Mouse (Mus musculus): ENCODE data around the gene Rtn2. TPM values are rescaled to one million over a fixed set of nuclear protein-coding genes. Genes with fewer than 3 reads are reported as not detected.
A peak's percentile ranks its signal among the peaks of the same experiment; 100 is the strongest.

Rtn2 gene
- polyA plus RNA-seq, 1 experiment from 2014 or later, result 10.6 TPM

DNA sequence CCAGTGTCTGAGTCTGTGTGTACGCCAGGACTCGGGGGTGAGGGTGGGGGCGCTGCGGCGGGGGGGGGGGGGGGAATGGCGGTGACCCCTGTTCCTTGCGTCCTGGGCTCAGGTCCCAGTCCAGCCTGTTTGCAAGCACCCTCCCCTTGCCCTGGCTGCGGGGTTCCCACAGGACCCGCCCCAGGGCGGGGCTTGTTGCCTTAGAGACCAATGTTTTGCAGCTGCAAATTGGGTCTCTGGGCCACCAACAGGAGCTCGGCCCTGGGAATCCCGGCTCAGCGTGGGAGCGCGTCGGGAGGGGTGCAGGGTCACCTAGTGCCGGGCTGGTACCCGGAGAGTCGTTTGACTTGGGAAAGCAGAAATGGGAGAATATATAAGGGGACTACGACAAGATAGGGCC is 43.9 kb downstream of the Rtn2 start:
- Histone ChIP-seq H3K27ac (peak overlapping the region; percentile 82), H3K9ac (no peak overlapping the region), H3K4me1 (peaks cover 19% of the 10 kb centered on the region), H3K9me3 (no peaks in the 10 kb centered on the region), H3K4me3 (replicated peaks) (peak overlapping the region; percentile 41), H3K27me3 (replicated peaks) (no peaks in the 10 kb centered on the region), H3K36me3 (no peaks in the 10 kb centered on the region), H3K4me2 (peak overlapping the region; percentile 70)
- peak; percentile 73 for ATAC-seq (ENCODE audit: insufficient read depth, low FRiP score, low read depth)
- WGBS, result under 1% methylated on average over 18 of the region's 20 CpGs

DNA sequence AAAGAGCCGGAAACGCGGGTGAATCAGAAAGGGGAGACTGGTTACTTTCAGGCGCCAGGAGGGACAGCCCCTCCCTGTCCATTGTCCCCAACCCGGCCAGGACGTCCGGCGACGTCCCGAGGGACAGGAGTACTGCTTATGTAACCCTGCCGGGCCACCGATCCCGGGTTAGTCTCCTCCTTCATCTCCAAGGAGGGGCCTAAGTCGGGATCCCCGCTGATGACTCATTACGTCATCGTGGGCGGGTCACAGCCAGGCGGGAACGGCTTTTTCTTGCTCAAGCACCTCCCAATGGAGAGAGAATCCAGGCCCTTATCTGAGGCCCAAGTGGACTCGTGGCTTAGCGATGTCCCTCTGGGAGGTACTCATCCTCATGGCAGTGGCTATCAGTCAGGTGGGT is 44.7 kb downstream of the Rtn2 start:
- Histone ChIP-seq H3K9me3 (no peaks in the 10 kb centered on the region), H3K4me1 (peaks cover 19% of the 10 kb centered on the region), H3K4me3 (replicated peaks) (peak overlapping the region; percentile 41), H3K27me3 (replicated peaks) (no peaks in the 10 kb centered on the region), H3K36me3 (no peaks in the 10 kb centered on the region), H3K4me2 (peak overlapping the region; percentile 70), H3K27ac (peak overlapping the region; percentile 82), H3K9ac (0 out of 2 replicates have a peak overlapping the region, but pooled peaks have one; percentile 25)
- peak; percentile 67 for ATAC-seq (ENCODE audit: insufficient read depth, low FRiP score, low read depth)
- WGBS, result under 1% methylated on average over 22 of the region's 22 CpGs

DNA sequence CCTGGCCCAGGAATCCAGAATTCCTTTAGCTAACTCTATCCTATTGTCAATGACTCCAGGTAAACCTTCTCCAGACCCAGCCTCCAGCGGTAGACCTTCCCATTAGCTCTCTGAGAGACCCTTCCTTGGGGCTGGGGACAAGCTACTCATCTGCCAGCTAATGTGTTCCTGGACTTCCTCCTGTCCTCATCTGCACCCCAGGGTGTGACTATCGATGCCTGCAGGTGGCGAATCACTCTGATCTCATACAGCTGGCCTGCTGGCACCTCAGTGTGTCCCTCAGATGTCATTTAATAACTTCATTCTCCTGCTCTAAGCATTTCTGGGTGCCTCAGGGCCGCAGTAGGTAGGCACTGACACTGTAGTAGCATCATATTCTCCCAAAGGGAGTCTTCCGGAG is 45.4 kb downstream of the Rtn2 start:
- WGBS, result 72% methylated on average over 5 of the region's 5 CpGs
- Histone ChIP-seq H3K4me2 (0 out of 2 replicates have a peak overlapping the region, but pooled peaks have one; percentile 70), H3K9me3 (no peaks in the 10 kb centered on the region), H3K27me3 (replicated peaks) (no peaks in the 10 kb centered on the region), H3K4me3 (replicated peaks) (no peak overlapping the region), H3K27ac (peak overlapping the region; percentile 42; the same call in 1 of the 2 replicates), H3K9ac (no peak overlapping the region), H3K4me1 (peaks cover 23% of the 10 kb centered on the region), H3K36me3 (no peaks in the 10 kb centered on the region)
- no peak for ATAC-seq (ENCODE audit: insufficient read depth, low FRiP score, low read depth)

DNA sequence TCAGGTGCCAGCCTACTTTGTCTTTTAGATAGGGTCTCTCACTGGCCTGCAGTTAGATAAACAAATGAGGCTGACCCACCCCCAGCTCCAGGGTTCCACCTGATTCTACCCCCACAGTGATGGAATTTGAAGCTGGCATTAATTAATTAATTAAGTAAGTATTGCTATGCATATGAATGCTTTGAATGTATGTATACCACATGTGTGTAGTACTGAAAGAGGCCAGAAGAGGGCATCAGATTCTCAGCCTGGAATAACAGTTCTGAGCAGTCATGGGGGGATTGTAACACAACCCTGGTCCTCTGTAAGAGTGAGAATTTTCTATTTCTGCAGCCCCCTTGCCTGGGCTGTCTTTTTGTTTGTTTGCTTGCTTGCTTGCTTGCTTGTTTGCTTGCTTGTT is 46.0 kb downstream of the Rtn2 start:
- peaks cover 23% of the 10 kb centered on the region for H3K4me1 ChIP-seq
- ATAC-seq (ENCODE audit: insufficient read depth, low FRiP score, low read depth), result no peak

DNA sequence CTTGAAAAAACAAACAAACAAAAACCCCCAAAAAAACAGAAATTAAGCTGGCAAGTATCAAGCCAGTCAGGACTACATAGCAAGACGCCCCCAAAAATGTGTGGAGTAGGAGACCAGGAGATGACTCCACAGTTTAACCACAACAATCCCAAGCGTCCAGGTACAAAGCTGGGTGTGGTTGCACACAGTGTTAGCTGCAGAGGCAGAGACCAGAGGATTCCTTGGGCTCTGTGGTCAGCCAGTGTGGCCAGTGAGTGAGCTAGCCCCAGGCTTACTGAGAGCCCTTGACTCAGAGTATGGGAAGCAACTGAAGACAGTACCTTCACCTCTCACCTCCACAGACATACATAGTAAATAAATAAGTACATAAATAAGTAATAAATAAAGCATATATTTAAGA is 49.5 kb downstream of the Rtn2 start:
- Histone ChIP-seq H3K4me3 (replicated peaks) (no peak overlapping the region), H3K9me3 (no peaks in the 10 kb centered on the region), H3K36me3 (no peaks in the 10 kb centered on the region), H3K27me3 (replicated peaks) (no peaks in the 10 kb centered on the region), H3K4me1 (peaks cover 13% of the 10 kb centered on the region), H3K4me2 (no peak overlapping the region), H3K27ac (no peak overlapping the region), H3K9ac (no peak overlapping the region)
- whole genome bisulfite sequencing, result 62% methylated on average over 2 of the region's 2 CpGs
- ATAC-seq (ENCODE audit: insufficient read depth, low FRiP score, low read depth), result no peak

More for the DNA sequence above, 46.0 kb downstream of the Rtn2 start:
- Histone ChIP-seq H3K9me3 (no peaks in the 10 kb centered on the region), H3K4me2 (no peak overlapping the region), H3K4me3 (replicated peaks) (no peak overlapping the region), H3K9ac (no peak overlapping the region), H3K27me3 (replicated peaks) (no peaks in the 10 kb centered on the region), H3K36me3 (no peaks in the 10 kb centered on the region), H3K27ac (no peak overlapping the region)

DNA sequence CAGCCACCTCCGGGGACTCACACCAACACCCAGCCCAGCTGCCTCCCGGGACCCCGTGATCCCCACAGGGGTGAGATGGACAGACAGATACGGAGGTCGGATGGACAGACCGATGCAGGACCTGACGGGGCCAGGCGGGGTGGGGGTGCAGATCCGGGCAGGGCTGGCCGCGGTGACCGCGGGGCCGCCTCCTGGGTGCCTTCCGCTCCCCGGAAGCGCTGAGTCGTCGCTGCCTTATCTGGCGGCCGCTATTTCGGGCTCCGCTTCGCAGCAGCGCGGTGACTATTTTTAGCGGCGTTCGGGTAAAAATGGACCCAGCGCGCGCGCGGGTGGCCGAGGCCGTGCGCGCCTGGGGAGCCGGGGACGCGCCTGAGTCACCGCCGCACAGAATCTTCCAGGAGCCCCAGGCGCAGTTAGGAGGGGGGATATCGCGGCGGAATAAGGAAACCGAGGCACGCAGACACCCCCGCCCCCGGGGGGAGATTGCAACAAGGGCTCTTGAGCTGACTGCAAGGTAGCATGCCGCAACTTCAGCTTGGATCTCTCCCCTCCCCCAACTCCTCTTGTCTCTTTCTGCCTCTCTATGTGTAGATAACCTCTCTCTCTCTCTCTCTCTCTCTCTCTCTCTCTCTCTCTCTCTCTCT is 50.4 kb downstream of the Rtn2 start:
- Histone ChIP-seq H3K4me1 (peaks cover 8% of the 10 kb centered on the region; the same call in 1 of the 2 replicates), H3K27ac (peak overlapping the region; percentile 64), H3K36me3 (no peaks in the 10 kb centered on the region), H3K9me3 (no peaks in the 10 kb centered on the region), H3K9ac (peak overlapping the region; percentile 67), H3K27me3 (replicated peaks) (no peaks in the 10 kb centered on the region), H3K4me2 (peak overlapping the region; percentile 86), H3K4me3 (replicated peaks) (peak overlapping the region; percentile 61)
- 0% methylated on average over 51 of the region's 52 CpGs for WGBS
- peak; percentile 68 for ATAC-seq (ENCODE audit: insufficient read depth, low FRiP score, low read depth)

DNA sequence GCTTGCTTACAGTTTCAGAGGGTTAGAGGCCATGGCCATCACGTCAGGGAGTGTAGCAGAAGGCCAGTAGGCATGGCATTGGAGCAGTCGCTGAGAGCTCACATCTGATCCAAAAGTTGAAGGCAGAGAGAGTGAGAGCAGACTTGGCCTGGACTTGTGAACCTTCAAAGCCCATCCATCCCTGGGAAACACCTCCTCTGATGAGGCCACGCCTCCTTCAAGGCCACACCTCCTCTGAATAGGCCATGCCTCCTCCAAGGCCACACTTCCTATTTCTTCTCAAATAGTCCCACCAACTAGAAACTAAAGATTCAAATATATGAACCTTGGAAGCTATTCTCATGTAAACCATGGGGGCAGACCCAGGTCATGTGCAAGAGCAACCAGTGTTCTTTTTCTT is 53.2 kb downstream of the Rtn2 start:
- no peaks in the 10 kb centered on the region for H3K27me3 ChIP-seq (replicated peaks)
- H3K4me2 ChIP-seq, result no peak overlapping the region
- H3K9ac ChIP-seq, result no peak overlapping the region
- no peak for ATAC-seq (ENCODE audit: insufficient read depth, low FRiP score, low read depth)
- H3K4me1 ChIP-seq, result peaks cover 6% of the 10 kb centered on the region; the same call in 1 of the 2 replicates
- no peak overlapping the region for H3K27ac ChIP-seq
- H3K4me3 ChIP-seq (replicated peaks), result no peak overlapping the region
- H3K36me3 ChIP-seq, result no peaks in the 10 kb centered on the region
- 41% methylated on average over 3 of the region's 3 CpGs for WGBS
- no peaks in the 10 kb centered on the region for H3K9me3 ChIP-seq

DNA sequence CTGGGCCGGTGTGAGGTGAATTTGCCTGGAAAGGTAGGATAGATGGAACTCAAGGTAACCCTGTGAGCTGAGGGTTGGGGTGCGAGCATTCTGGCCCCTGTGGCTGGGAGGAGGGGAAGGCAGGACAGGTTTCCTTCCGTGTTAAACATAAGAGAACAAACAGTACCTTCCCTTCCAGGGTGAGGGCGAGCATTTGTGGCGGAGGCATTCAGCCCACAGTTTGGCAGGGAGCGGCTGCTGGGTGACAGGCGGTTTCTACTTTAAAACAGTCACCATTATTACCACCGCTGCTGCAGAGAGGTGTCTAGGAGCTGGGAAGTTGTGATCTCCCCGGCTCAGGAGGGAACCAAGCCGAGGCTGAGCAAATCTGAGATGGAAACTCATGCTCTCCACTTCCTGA is 54.7 kb downstream of the Rtn2 start:
- ATAC-seq (ENCODE audit: insufficient read depth, low FRiP score, low read depth), result no peak
- H3K9ac ChIP-seq, result no peak overlapping the region
- H3K4me2 ChIP-seq, result no peak overlapping the region
- 49% methylated on average over 10 of the region's 10 CpGs for WGBS
- H3K27me3 ChIP-seq (replicated peaks), result no peaks in the 10 kb centered on the region
- H3K36me3 ChIP-seq, result no peaks in the 10 kb centered on the region
- H3K27ac ChIP-seq, result no peak overlapping the region
- peaks cover 15% of the 10 kb centered on the region for H3K4me1 ChIP-seq
- no peak overlapping the region for H3K4me3 ChIP-seq (replicated peaks)
- no peaks in the 10 kb centered on the region for H3K9me3 ChIP-seq

DNA sequence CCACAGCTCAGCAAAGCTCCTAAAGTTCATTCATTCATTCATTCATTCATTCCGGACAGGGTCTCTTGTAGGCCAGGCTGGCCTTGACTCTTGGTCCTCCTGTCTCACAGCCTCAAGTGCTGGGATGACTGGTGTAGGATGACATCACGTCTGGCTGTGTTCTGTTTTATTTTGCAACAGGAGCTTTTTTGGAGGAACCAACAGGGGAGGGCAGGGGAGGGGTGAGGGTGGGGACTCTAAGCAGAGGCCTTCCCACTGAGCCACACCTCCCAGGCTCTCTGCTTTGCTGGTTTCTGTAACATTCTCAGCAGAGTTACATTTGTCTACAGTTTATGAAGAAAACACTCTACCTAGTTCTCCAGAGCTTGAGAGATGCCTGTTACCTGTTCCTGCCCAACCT is 55.6 kb downstream of the Rtn2 start:
- H3K4me1 ChIP-seq, result peaks cover 20% of the 10 kb centered on the region
- no peaks in the 10 kb centered on the region for H3K9me3 ChIP-seq
- ATAC-seq (ENCODE audit: insufficient read depth, low FRiP score, low read depth), result no peak
- H3K9ac ChIP-seq, result no peak overlapping the region
- no peak overlapping the region for H3K27ac ChIP-seq
- H3K27me3 ChIP-seq (replicated peaks), result peaks cover 3% of the 10 kb centered on the region; the same call in 1 of the 2 replicates
- 62% methylated on average over 2 of the region's 2 CpGs for WGBS
- H3K4me3 ChIP-seq (replicated peaks), result no peak overlapping the region
- H3K36me3 ChIP-seq, result no peaks in the 10 kb centered on the region
- no peak overlapping the region for H3K4me2 ChIP-seq

DNA sequence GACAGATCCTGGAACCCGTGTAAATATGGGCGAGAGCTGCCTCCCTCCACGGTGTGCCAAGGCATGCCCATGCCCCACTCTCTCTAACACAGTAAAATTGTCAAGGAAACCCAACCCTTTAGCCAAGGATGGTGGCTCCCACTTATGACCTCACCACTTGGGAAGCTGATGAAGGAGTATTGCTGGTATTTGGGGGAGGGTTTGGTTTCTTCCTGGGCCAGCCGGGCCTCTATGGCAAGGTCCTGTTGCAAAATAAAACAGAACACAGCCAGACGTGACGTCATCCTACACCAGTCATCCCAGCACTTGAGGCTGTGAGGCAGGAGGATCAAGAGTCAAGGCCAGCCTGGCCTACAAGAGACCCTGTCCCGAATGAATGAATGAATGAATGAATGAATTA is 56.2 kb downstream of the Rtn2 start:
- no peaks in the 10 kb centered on the region for H3K9me3 ChIP-seq
- H3K4me1 ChIP-seq, result peaks cover 23% of the 10 kb centered on the region
- no peaks in the 10 kb centered on the region for H3K36me3 ChIP-seq
- peaks cover 3% of the 10 kb centered on the region; the same call in 1 of the 2 replicates for H3K27me3 ChIP-seq (replicated peaks)
- no peak overlapping the region for H3K27ac ChIP-seq
- no peak for ATAC-seq (ENCODE audit: insufficient read depth, low FRiP score, low read depth)
- H3K9ac ChIP-seq, result no peak overlapping the region
- WGBS, result 60% methylated on average over 7 of the region's 7 CpGs
- H3K4me2 ChIP-seq, result no peak overlapping the region
- H3K4me3 ChIP-seq (replicated peaks), result no peak overlapping the region

DNA sequence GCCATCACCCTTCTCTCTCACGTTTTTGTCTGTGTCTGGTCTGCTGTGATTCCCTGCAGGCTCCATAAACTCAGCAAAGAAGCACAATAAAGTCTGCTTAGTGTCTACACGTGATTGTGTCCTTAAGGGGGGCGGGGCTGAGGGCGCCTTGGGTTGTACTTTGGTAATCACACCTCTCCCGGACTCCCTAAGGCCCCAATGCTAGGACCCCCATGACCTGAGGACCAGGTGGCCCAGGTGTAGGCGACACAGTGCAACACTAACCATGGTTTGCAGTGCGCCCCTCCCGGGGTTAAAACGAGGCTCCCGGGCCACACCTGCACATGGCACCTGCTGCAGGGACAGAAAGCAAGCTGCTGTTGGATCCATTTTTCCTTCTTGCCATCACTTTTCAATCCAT is 58.8 kb downstream of the Rtn2 start:
- no peak for ATAC-seq (ENCODE audit: insufficient read depth, low FRiP score, low read depth)
- Histone ChIP-seq H3K4me3 (replicated peaks) (peak overlapping the region; percentile 50), H3K4me2 (peak overlapping the region; percentile 96), H3K27me3 (replicated peaks) (peaks cover 3% of the 10 kb centered on the region; the same call in 1 of the 2 replicates), H3K27ac (no peak overlapping the region), H3K4me1 (peaks cover 31% of the 10 kb centered on the region), H3K9me3 (no peaks in the 10 kb centered on the region), H3K9ac (no peak overlapping the region), H3K36me3 (no peaks in the 10 kb centered on the region)
- WGBS, result 18% methylated on average over 10 of the region's 10 CpGs

DNA sequence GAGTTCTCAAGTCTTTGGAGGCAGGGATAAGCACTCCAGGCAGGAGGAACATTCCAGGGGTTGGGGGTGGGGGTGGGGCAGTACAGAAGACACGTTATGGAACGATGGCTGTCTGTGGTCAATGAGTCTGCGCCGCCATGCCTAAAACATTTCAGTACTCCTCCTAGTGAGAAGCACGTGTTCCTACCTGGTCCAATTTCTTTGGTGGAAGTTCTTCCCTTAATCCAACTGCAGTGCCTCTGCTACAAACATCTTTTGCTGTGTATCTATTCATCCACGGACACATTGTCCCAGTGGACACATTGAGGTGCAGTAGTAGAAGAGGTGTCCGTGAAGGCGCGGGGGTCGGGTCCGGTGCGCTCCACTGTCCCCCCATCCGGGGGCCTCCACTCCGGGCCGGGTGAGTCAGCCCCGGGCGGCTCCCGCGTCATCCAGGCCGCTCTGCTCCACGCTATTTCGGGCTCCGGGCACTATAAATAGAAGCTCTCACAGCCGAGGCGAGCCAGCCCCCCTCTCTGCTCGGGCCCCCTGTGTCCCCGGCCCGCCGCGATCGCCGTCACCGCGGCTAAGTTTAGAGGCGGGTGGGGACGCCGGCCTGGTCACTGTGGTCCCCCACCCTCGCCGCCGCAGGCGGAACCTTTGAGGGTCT is 59.5 kb downstream of the Rtn2 start:
- peak overlapping the region; percentile 50 for H3K4me3 ChIP-seq (replicated peaks)
- WGBS, result 1% methylated on average over 39 of the region's 41 CpGs
- ATAC-seq (ENCODE audit: insufficient read depth, low FRiP score, low read depth), result no peak
- peaks cover 3% of the 10 kb centered on the region; the same call in 1 of the 2 replicates for H3K27me3 ChIP-seq (replicated peaks)
- no peaks in the 10 kb centered on the region for H3K36me3 ChIP-seq
- peak overlapping the region; percentile 39; the same call in 1 of the 2 replicates for H3K9ac ChIP-seq
- H3K4me1 ChIP-seq, result peaks cover 31% of the 10 kb centered on the region
- H3K4me2 ChIP-seq, result peak overlapping the region; percentile 96
- peak overlapping the region; percentile 71; the same call in 1 of the 2 replicates for H3K27ac ChIP-seq
- no peaks in the 10 kb centered on the region for H3K9me3 ChIP-seq

Data from stomach, embryonic 15.5 days (tissue).